Mouse (Mus musculus) CH12.LX (cell line): ENCODE measurements around the gene Mfsd11.

Experiments used
- EP300 ChIP-seq: IDR thresholded peaks from 2 replicates; pipeline ENCODE4 v1.6.1; 2011; ENCODE audit warnings: low read length, improper control_type of control experiment
- RAD21 ChIP-seq: IDR thresholded peaks from 2 replicates; pipeline ENCODE4 v1.6.1; 2011; ENCODE audit warnings: low read depth, mild to moderate bottlenecking, low read length, improper control_type of control experiment, moderate library complexity

GRCm38 (mm10) chr11:116854279-116854678 is 2.0 kb downstream of the Mfsd11 start:
- TF ChIP-seq RAD21 = no peak
- no peak for TF ChIP-seq EP300
